Mouse (Mus musculus) limb, embryonic 14.5 days (tissue): ENCODE data around the gene Taf6l. TPM values are rescaled to one million over a fixed set of nuclear protein-coding genes. Genes with fewer than 3 reads are reported as not detected.
"Not testable (repeated sequence)": the region's sequence is repeated elsewhere in the genome, so short reads cannot be mapped to it uniquely, and the experiment has no call there.

Source experiments
- ATAC-seq: fragments of 200-750 bp; cut with Nextera tagmentation; 2 replicates; pipeline ENCODE4 v1.8.0; 2017; ENCODE audit warnings: low read depth, moderate number of reproducible peaks, moderate TSS enrichment; ENCODE audit not compliant: low FRiP score
- DNase-seq: peaks from one replicate; pipeline ENCODE4 v3.0.0-alpha.2; 2015; ENCODE audit warnings: low spot score
- H3K27ac ChIP-seq: fragments of 300-500 bp; sonication (generic); replicated peaks from 2 replicates; pipeline ENCODE4 v1.5.1; 2014; ENCODE audit warnings: low read depth, mild to moderate bottlenecking, low read length, moderate library complexity, mixed read lengths
- H3K27me3 ChIP-seq: fragments of 300-500 bp; sonication (generic); 2 replicates; pipeline ENCODE4 v1.6.1; 2014; ENCODE audit warnings: low read length, mixed read lengths; ENCODE audit not compliant: control insufficient read depth, insufficient read depth
- H3K36me3 ChIP-seq: fragments of 300-500 bp; sonication (generic); 2 replicates; pipeline ENCODE4 v1.6.1; 2014; ENCODE audit warnings: mild to moderate bottlenecking, low read length, moderate library complexity, mixed read lengths; ENCODE audit not compliant: control insufficient read depth, insufficient read depth
- H3K4me1 ChIP-seq: fragments of 300-500 bp; sonication (generic); 2 replicates; pipeline ENCODE4 v1.6.1; 2014; ENCODE audit warnings: antibody characterized with exemption, low read length, mixed read lengths; ENCODE audit not compliant: control insufficient read depth, insufficient read depth
- H3K4me2 ChIP-seq: fragments of 300-500 bp; sonication (generic); replicated peaks from 2 replicates; pipeline ENCODE4 v1.6.1; 2014; ENCODE audit warnings: low read depth, mild to moderate bottlenecking, low read length, moderate library complexity; ENCODE audit not compliant: severe bottlenecking
- H3K4me3 ChIP-seq: fragments of 300-500 bp; sonication (generic); replicated peaks from 2 replicates; pipeline ENCODE4 v1.5.1; 2014; ENCODE audit warnings: low read length
- H3K9ac ChIP-seq: fragments of 300-500 bp; sonication (generic); 2 replicates; pipeline ENCODE4 v1.6.1; 2014; ENCODE audit warnings: mild to moderate bottlenecking, low read depth, low read length, moderate library complexity; ENCODE audit not compliant: severe bottlenecking
- H3K9me3 ChIP-seq: fragments of 300-500 bp; sonication (generic); 2 replicates; pipeline ENCODE4 v1.6.1; 2016; ENCODE audit warnings: low read length; ENCODE audit not compliant: control insufficient read depth
- POLR2A ChIP-seq: fragments of 200-500 bp; IDR thresholded peaks from 2 replicates; pipeline ENCODE4 v1.8.0; 2012; ENCODE audit warnings: inconsistent platforms, mild to moderate bottlenecking, moderate library complexity, borderline replicate concordance; ENCODE audit not compliant: insufficient read depth, insufficient read length; ENCODE audit errors: extremely low read depth
- WGBS: fragments of 180-500 bp; shearing (Covaris S2); extraction: QIAGEN DNeasy Blood & Tissue Kit; methylation state at CpG from one replicate; pipeline ENCODE4 v1.1.7; 2014; 5-methylcytosine and 5-hydroxymethylcytosine counted together
- polyA plus RNA-seq, 2 experiments: library from polyadenylated mRNA; depleted of rRNA in 1 of 2; stranded (reverse) in 1 of 2; unstranded in 1 of 2; fragments of >200 nt; fragmentation: Nextera tagmentation in 1 of 2; extraction: Ambion mirVana in 1 of 2; gene quantifications; 2 replicates each; pipeline versions ENCODE4 v1.2.1 to v1.2.3; 2012 to 2014

Gene Taf6l
- polyA plus RNA-seq, 2 experiments: 21.8 to 22.4 TPM

DNA sequence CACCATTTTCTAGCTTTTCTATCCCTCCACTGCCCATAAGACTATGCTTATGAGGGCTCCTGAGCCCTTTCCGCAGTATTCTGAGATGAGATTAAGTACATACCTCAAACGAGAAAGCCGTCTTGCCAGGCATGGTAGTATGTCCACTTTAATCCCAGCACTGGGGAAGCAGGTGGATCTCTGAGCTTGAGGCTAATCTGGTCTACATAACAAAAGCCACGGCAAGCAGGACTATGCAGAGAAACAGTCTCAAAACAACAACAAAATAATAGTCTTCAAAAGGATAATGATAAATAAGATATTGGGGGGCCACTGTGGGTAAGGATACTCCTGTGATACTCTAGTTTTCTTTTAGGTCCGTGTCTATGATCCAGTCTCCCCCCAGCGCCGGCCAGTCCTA lies 47.3 kb downstream of the Taf6l start:
- WGBS: 93% methylated on average over 7 of the region's 7 CpGs
- H3K36me3 ChIP-seq: peaks cover 48% of the 10 kb centered on the region
- H3K27me3 ChIP-seq: no peaks in the 10 kb centered on the region
- H3K9me3 ChIP-seq: no peaks in the 10 kb centered on the region
- H3K27ac ChIP-seq: no peak overlapping the region
- H3K4me3 ChIP-seq: no peak overlapping the region
- H3K4me1 ChIP-seq: peaks cover 23% of the 10 kb centered on the region
- no peak overlapping the region for H3K9ac ChIP-seq
- TF ChIP-seq POLR2A: no peak
- DNase-seq: no peak
- ATAC-seq: no peak
- no peak overlapping the region for H3K4me2 ChIP-seq

DNA sequence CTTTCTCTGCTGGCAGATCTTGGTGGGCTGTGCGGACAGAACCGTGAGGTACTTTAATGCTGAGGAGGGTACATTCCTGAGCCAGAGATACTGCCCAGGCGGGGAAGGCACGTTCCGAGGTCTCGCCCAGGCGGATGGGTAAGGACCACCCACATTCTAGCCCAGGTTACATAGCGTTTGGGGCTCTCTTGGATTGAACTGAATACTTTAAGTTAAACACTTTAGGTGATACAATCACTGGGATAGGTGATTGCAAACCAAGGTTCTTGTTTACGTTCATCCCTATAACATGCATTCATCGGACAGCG lies 50.1 kb downstream of the Taf6l start:
- Histone ChIP-seq H3K36me3 (peaks cover 34% of the 10 kb centered on the region), H3K9ac (peak overlapping the region; percentile 74), H3K27ac (no peak overlapping the region; the same call in 1 of the 2 replicates), H3K9me3 (no peaks in the 10 kb centered on the region), H3K4me3 (peak overlapping the region; percentile 70), H3K4me2 (peak overlapping the region; percentile 84), H3K27me3 (no peaks in the 10 kb centered on the region), H3K4me1 (peaks cover 12% of the 10 kb centered on the region)
- no peak for ATAC-seq
- WGBS: under 1% methylated on average over 11 of the region's 11 CpGs
- no peak for TF ChIP-seq POLR2A
- DNase-seq: no peak

DNA sequence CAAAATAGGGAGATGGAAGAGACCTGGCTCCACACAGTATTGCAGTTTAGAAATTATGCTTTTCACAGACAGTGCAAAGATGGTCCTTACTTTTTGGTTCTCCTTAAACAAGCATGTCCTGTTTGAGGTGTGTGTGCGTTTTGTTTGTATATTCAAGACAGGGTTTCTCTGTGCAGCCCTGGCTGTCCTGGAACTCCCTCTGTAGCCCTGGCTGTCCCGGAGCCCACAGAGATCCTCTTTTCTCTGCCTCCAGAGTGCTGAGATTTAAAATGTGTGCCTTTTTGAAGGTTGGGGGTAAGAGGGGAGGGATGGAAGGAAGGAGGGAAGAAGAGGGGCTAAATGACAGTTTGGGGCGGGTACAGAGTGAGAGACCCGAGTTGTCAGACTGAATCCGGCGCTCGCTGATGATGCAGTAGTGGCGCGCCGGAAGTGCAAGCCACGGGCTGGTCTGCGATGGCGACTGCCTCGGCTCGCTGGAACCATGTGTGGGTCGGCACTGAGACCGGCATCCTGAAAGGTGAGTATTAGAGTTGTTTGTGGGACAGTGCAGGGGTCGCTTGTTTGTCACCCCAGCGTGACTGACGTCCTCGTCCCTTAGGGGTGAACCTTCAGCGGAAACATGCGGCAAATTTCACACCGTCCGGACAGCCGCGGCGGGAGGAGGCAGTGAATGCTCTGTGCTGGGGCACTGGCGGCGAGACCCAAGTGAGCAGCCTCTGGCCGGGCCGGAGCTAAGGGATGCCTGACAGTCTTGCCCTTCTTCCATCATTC lies 50.6 kb downstream of the Taf6l start, which contains the start of gene Wdr74:
Wdr74 (plus strand) TSS at position 439 of the 771 bp plus-strand sequence.
- Histone ChIP-seq H3K4me1 (peaks cover 8% of the 10 kb centered on the region; the same call in 1 of the 2 replicates), H3K27me3 (no peaks in the 10 kb centered on the region), H3K9me3 (no peaks in the 10 kb centered on the region), H3K27ac (no peak within 1 kb of the TSS; the same call in 1 of the 2 replicates), H3K36me3 (peaks cover 31% of the 10 kb centered on the region), H3K4me2 (peak within 1 kb of the TSS; percentile 84), H3K9ac (peak within 1 kb of the TSS; percentile 74), H3K4me3 (peak within 1 kb of the TSS; percentile 70)
- DNase-seq (peak; percentile 95), ATAC-seq (peak; percentile 95)
- under 1% methylated on average over 29 of the region's 32 CpGs for WGBS
- TF ChIP-seq POLR2A: peak; percentile 82; the same call in 1 of the 2 replicates

DNA sequence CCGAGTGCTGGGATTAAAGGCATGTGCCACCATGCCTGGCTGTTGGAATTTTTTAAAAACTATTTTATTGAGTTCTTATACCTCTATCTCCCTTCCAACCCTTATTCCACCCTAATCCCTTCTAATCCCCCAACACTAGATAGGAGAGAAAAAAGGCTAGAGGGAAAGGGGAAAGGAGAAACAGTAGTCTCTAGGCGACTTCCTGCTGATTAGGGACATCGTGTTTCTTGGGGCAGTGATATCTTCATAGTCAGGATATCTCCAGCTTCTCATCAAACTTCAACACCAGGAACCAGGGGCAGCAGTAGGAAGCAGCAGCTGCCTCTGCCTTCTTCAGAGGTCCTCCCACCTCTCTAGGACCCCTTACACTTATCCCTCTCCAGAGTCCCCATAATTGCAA lies 51.9 kb downstream of the Taf6l start:
- peaks cover 7% of the 10 kb centered on the region; the same call in 1 of the 2 replicates for H3K4me1 ChIP-seq
- 66% methylated on average over 3 of the region's 3 CpGs for WGBS
- ATAC-seq: no peak
- no peak for DNase-seq
- H3K4me2 ChIP-seq: no peak overlapping the region
- H3K36me3 ChIP-seq: peaks cover 19% of the 10 kb centered on the region
- no peak overlapping the region for H3K27ac ChIP-seq
- H3K27me3 ChIP-seq: no peaks in the 10 kb centered on the region
- H3K9ac ChIP-seq: no peak overlapping the region
- H3K9me3 ChIP-seq: no peaks in the 10 kb centered on the region
- H3K4me3 ChIP-seq: no peak overlapping the region
- no peak for TF ChIP-seq POLR2A

DNA sequence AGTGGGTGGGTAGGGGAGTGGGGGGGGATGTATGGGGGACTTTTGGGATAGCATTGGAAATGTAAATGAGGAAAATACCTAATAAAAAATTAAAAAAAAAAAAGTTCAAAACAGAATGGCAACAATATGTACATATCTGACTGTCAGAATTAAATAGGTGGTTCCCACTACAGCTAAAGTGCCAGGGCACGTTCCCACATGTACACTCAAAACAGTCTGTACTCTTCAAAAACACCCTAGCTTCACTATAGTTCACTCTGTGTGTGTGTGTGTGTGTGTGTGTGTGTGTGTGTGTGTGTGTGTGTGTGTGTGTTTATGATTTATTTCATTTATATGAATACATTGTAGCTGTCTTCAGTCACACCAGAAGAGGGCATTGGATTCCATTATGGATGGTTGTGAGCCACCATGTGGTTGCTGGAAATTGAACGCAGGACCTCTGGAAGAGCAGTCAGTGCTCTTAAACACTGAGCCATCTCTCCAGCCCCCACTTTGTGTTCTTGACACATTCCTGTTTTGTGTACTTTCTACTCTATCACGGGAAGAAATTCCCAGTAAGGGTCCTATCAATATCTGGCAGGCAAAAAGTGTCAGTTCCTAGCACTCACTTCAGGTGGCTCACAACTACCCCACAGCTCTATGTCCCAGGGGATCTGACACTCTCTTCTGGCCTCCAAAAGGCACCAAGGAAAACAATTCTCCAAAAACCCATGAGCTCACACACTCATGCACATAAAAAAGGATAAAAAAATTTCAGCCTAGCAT lies 57.7 kb downstream of the Taf6l start:
- not testable (repeated sequence) for H3K9ac ChIP-seq, H3K27ac ChIP-seq, H3K4me3 ChIP-seq, ATAC-seq, DNase-seq, H3K27me3 ChIP-seq, H3K9me3 ChIP-seq, H3K4me2 ChIP-seq
- Histone ChIP-seq H3K36me3 (peaks cover 33% of the 10 kb centered on the region), H3K4me1 (peaks cover 11% of the 10 kb centered on the region)
- 52% methylated on average over 3 of the region's 3 CpGs for WGBS
